Mouse (Mus musculus) ES-E14 (cell line): Measurements from ENCODE around the gene Tdrd5. TPM values are rescaled to one million over a fixed set of nuclear protein-coding genes. Genes with fewer than 3 reads are reported as not detected.
A peak's percentile ranks its signal among the peaks of the same experiment; 100 is the strongest.

ENCODE experiments used
- DNase-seq: peaks from one replicate; pipeline ENCODE4 v3.0.0-alpha.2; 2013; ENCODE audit warnings: low read depth, low spot score
- H3K27ac ChIP-seq: 2 replicates; pipeline ENCODE4 v1.5.1; 2012; ENCODE audit warnings: low read depth, mild to moderate bottlenecking, low read length, moderate library complexity, mixed read lengths; ENCODE audit not compliant: poor library complexity, insufficient read depth, severe bottlenecking
- H3K36me3 ChIP-seq: 2 replicates; pipeline ENCODE4 v1.6.1; 2012; ENCODE audit warnings: mild to moderate bottlenecking, low read length, moderate library complexity, mixed read lengths; ENCODE audit not compliant: control insufficient read depth, poor library complexity, insufficient read depth, severe bottlenecking
- H3K4me1 ChIP-seq, 2 experiments: fragments of 150-350 bp in 1 of 2; sonication (generic) in 1 of 2; 2 replicates each; pipeline ENCODE4 v1.6.1; 2012; ENCODE audit warnings: low read length in 2 of 2, mild to moderate bottlenecking in 1 of 2, mixed read lengths in 1 of 2; ENCODE audit not compliant: control insufficient read depth in 2 of 2, insufficient read depth in 2 of 2, poor library complexity in 1 of 2
- H3K4me3 ChIP-seq, 2 experiments: fragments of 150-350 bp in 1 of 2; sonication (generic) in 1 of 2; 2 replicates each; pipeline ENCODE4 v1.5.1; 2012; ENCODE audit warnings: low read length in 2 of 2, low read depth in 1 of 2, mild to moderate bottlenecking in 1 of 2, mixed read lengths in 1 of 2; ENCODE audit not compliant: insufficient read depth in 1 of 2, poor library complexity in 1 of 2, severe bottlenecking in 1 of 2
- H3K9ac ChIP-seq: 2 replicates; pipeline ENCODE4 v1.6.1; 2012; ENCODE audit warnings: low read depth, mild to moderate bottlenecking, low read length, mixed read lengths; ENCODE audit not compliant: poor library complexity, insufficient read depth, severe bottlenecking
- H3K9me3 ChIP-seq: fragments of 150-350 bp; sonication (generic); 2 replicates; pipeline ENCODE4 v1.6.1; 2012; ENCODE audit warnings: low read depth, mild to moderate bottlenecking, low read length; ENCODE audit not compliant: control insufficient read depth, insufficient read depth
- CHD2 ChIP-seq: IDR thresholded peaks from 2 replicates; pipeline ENCODE4 v1.6.1; 2014; ENCODE audit warnings: mild to moderate bottlenecking, low read depth, low read length, inconsistent platforms
- HCFC1 ChIP-seq: IDR thresholded peaks from 2 replicates; pipeline ENCODE4 v1.6.1; 2012; ENCODE audit warnings: low read length, inconsistent platforms, borderline replicate concordance; ENCODE audit not compliant: insufficient read depth
- MAFK ChIP-seq: IDR thresholded peaks from 2 replicates; pipeline ENCODE4 v1.6.1; 2014; ENCODE audit warnings: mild to moderate bottlenecking, low read depth, low read length, inconsistent platforms; ENCODE audit not compliant: insufficient read depth
- ZC3H11A ChIP-seq: IDR thresholded peaks from 2 replicates; pipeline ENCODE4 v1.6.1; 2012; ENCODE audit warnings: low read depth, mild to moderate bottlenecking, inconsistent platforms, low read length, borderline replicate concordance
- ZNF384 ChIP-seq: IDR thresholded peaks from 2 replicates; pipeline ENCODE4 v1.6.1; 2012; ENCODE audit warnings: low read depth, low read length, inconsistent platforms
- in situ Hi-C, 2 experiments: fragments of 600-800 bp; cut with MboI; formaldehyde crosslinking; loops; one replicate each; pipeline ENCODE4 v1.15.1; 2025; ENCODE audit warnings: low sequenced_read_pairs in 2 of 2, inconsistent platforms in 1 of 2; ENCODE audit not compliant: unreplicated experiment in 2 of 2
- total RNA-seq: library from RNA; depleted of rRNA; stranded (reverse); fragments of 300-350 nt; gene quantifications from 2 replicates; pipeline ENCODE4 v1.2.3, GENCODE M21; 2012; rRNA removed

Gene Tdrd5
- total RNA-seq: 1.6 and 1.7 TPM in 2 replicates

DNA sequence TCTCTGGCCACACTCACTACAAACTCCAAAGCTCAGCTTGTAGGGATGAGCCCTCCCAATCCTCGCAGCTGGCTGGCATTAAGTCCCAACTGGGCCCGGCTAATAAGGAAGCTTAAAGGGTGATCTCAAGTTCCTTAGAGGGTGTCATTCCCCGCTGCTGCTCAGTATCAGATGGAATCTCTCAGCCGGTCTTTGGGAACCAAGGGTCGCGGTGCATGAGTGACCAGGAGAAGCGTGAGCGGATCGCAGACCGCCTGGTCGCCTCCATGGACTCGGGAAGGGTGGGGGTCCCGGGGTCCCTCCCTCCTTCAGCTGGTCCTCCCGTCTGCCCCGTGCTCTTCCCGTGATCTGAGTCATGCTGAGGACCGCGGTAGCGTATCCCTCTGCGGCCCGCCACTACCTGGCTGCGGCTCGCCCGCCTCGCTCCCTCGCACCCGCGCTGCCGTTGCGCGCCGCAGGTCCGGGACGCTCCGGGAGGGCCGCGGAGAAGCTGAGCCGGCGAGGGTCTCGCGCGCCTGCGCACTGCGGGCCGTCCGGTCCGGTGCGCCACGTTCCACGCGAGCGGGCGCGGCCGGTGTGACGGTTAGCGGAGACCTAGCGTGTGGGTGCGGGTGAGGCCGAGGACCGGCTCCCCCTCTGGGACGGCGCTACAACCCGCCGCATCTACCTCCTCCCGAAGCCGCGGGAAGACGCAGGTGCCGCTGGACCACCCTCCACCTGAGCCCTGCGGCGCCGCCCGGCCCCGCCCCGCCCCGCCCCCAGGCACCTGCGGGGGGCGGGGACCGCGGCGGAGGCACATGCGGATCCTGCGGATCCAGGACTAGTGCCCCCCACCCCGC, at the start of gene Tdrd5:
Gene Tdrd5, minus strand, starts transcription at position 754 of the 839 bp plus-strand sequence.
- DNase-seq: peak; percentile 31
- Histone ChIP-seq H3K36me3 (no peaks in the 10 kb centered on the region), H3K27ac (no peak within 1 kb of the TSS), H3K4me3 (peak within 1 kb of the TSS; percentile 81 to 84), H3K9me3 (no peaks in the 10 kb centered on the region), H3K9ac (peak within 1 kb of the TSS; percentile 78), H3K4me1 (0 out of 4 replicates have a peak, but pooled peaks cover 0 to 2% of the 10 kb centered on the region in 2 experiments)
- no peak for TF ChIP-seq ZC3H11A
- TF ChIP-seq MAFK: no peak
- TF ChIP-seq HCFC1: no peak
- no peak for TF ChIP-seq CHD2
- TF ChIP-seq ZNF384: no peak
- in situ Hi-C loops: no loop called here

DNA sequence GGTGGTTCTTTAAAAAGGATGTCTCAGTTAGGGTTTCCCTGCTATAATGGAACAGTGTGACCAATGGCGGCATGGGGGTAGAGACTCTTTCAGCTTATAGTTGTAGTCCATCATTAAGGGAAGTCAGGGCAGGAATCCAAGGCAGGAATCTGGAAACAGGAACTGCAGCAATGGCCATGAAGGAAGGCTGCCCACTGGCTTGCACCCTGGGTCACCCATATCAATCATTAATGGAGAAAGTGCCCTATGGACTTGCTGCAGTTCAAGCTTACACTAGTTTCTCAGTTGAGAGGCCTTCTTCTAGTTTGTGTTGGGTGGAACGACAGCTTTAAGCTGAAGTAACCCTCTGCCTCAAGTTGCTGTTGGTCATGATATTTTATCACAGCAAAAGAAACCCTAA, 49.0 kb upstream of the Tdrd5 start:
- H3K36me3 ChIP-seq: no peaks in the 10 kb centered on the region
- H3K9me3 ChIP-seq: no peaks in the 10 kb centered on the region
- H3K4me3 ChIP-seq: no peak overlapping the region

DNA sequence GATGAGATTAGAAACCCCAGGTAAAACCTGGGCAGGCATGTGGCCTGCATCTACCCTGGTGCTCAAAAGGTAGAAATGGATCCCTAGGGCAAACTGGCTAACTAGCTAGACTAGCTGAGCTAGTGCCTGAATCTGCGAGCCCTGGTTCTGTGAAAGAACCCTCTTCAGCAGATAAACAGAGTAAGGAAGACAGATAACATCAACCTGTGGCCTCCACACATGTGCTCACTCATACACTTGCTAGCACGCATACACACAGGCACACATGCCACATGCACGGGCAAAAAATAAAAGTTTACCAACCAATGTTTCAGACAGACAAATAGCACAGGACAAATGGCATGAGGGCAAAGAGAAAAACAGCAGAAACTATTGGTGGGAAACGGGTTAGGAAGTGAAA, 47.0 kb upstream of the Tdrd5 start:
- TF ChIP-seq CHD2 (no peak), MAFK (no peak), ZNF384 (no peak), HCFC1 (no peak), ZC3H11A (no peak)
- in situ Hi-C loops: no loop called here
- H3K4me3 ChIP-seq: no peak overlapping the region
- H3K9ac ChIP-seq: no peak overlapping the region
- no peaks in the 10 kb centered on the region for H3K36me3 ChIP-seq
- no peaks in the 10 kb centered on the region for H3K9me3 ChIP-seq
- DNase-seq: no peak
- no peak overlapping the region for H3K27ac ChIP-seq
- H3K4me1 ChIP-seq: no peaks in the 10 kb centered on the region

More for the DNA sequence above, 49.0 kb upstream of the Tdrd5 start:
- Histone ChIP-seq H3K27ac (no peak overlapping the region), H3K9ac (no peak overlapping the region), H3K4me1 (no peaks in the 10 kb centered on the region)
- DNase-seq: no peak
- in situ Hi-C loops: no loop called here
- TF ChIP-seq ZNF384: no peak
- no peak for TF ChIP-seq CHD2
- TF ChIP-seq HCFC1: no peak
- no peak for TF ChIP-seq MAFK
- TF ChIP-seq ZC3H11A: no peak

DNA sequence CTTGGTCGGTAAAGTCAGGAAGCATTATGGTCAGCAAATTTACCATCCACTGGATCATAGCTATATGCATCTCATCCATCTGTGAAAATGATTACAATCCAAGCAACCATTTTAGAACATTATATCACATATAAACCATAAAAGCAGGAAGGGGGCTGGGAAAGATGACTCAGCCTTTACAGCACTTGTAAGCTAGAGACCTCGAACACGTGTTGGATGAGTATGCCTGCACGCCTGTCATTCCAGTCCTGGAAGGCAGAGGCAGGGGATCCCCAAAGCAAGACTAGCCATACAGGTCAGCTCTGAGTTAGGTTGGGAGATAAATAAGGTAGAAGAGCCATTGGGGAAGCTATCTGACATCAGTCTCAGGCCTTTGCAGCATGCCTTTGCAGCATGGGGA, 45.6 kb upstream of the Tdrd5 start:
- H3K9ac ChIP-seq: no peak overlapping the region
- in situ Hi-C loops: no loop called here
- no peaks in the 10 kb centered on the region for H3K36me3 ChIP-seq

More for the DNA sequence above, 45.6 kb upstream of the Tdrd5 start:
- Histone ChIP-seq H3K4me1 (no peaks in the 10 kb centered on the region), H3K9me3 (no peaks in the 10 kb centered on the region), H3K4me3 (no peak overlapping the region), H3K27ac (no peak overlapping the region)
- no peak for DNase-seq
- TF ChIP-seq CHD2: no peak
- TF ChIP-seq HCFC1: no peak
- no peak for TF ChIP-seq ZNF384
- TF ChIP-seq ZC3H11A: no peak
- no peak for TF ChIP-seq MAFK
